Mouse (Mus musculus) lung, adult 2 months (tissue): ENCODE measurements around the gene Pcmt1. TPM values are rescaled to one million over a fixed set of nuclear protein-coding genes. Genes with fewer than 3 reads are reported as not detected.
A peak's percentile ranks its signal among the peaks of the same experiment; 100 is the strongest.
"Not testable (repeated sequence)": the region's sequence is repeated elsewhere in the genome, so short reads cannot be mapped to it uniquely, and the experiment has no call there.

Experiments used
- DNase-seq: peaks from one replicate; pipeline ENCODE4 v3.0.0; 2022
- H3K4me1 ChIP-seq: fragments of 200-500 bp; 2 replicates; pipeline ENCODE4 v1.6.1; 2011; ENCODE audit warnings: low read length; ENCODE audit not compliant: control insufficient read depth, insufficient read depth
- H3K4me3 ChIP-seq: fragments of 200-500 bp; replicated peaks from 2 replicates; pipeline ENCODE3; 2011; ENCODE audit warnings: low read depth, mild to moderate bottlenecking, control low read depth, low read length; ENCODE audit errors: extremely low read depth
- CTCF ChIP-seq: fragments of 200-500 bp; IDR thresholded peaks from 2 replicates; pipeline ENCODE4 v1.5.1; 2011; ENCODE audit warnings: mild to moderate bottlenecking, low read length, control low read depth; ENCODE audit not compliant: insufficient read depth
- POLR2A ChIP-seq: fragments of 200-500 bp; IDR thresholded peaks from 2 replicates; pipeline ENCODE4 v1.6.1; 2011; ENCODE audit warnings: low read depth, mild to moderate bottlenecking, control low read depth, low read length, borderline replicate concordance; ENCODE audit errors: extremely low read depth
- WGBS: fragments of 180-500 bp; shearing (Covaris S2); methylation state at CpG from one replicate; pipeline ENCODE4 v1.1.7; 2018; 5-methylcytosine and 5-hydroxymethylcytosine counted together
- polyA plus RNA-seq: library from polyadenylated mRNA; depleted of rRNA; stranded (reverse); fragments of >200 nt; gene quantifications from 2 replicates; pipeline ENCODE4 v1.2.3, GENCODE M21; 2012

The Pcmt1 gene
- polyA plus RNA-seq, 1 experiment = 25.2 TPM

GRCm38 (mm10) chr10:7619821-7620241 is 61.1 kb downstream of the Pcmt1 start:
- no peak for DNase-seq
- H3K4me1 ChIP-seq = no peaks in the 10 kb centered on the region
- TF ChIP-seq CTCF = no peak
- no peak for TF ChIP-seq POLR2A
- H3K4me3 ChIP-seq = no peak overlapping the region
- WGBS = 93% methylated on average over 5 of the region's 5 CpGs

GRCm38 (mm10) chr10:7617556-7617955 is 63.4 kb downstream of the Pcmt1 start:
- H3K4me1 ChIP-seq, H3K4me3 ChIP-seq, DNase-seq: not testable (repeated sequence)
- 69% methylated on average over 3 of the region's 3 CpGs for WGBS

- 91% methylated on average over 11 of the region's 11 CpGs for WGBS
- DNase-seq, H3K4me3 ChIP-seq, H3K4me1 ChIP-seq: not testable (repeated sequence)
Observed at GRCm38 (mm10) chr10:7617146-7617545, 63.8 kb downstream of the Pcmt1 start.

- DNase-seq = no peak
- TF ChIP-seq POLR2A (no peak), CTCF (no peak)
- no peak overlapping the region for H3K4me3 ChIP-seq
- no peaks in the 10 kb centered on the region for H3K4me1 ChIP-seq
- 93% methylated on average over 8 of the region's 8 CpGs for WGBS
Observed at GRCm38 (mm10) chr10:7614834-7615233, 66.1 kb downstream of the Pcmt1 start.

- not testable (repeated sequence) for DNase-seq, H3K4me1 ChIP-seq, H3K4me3 ChIP-seq
Observed at GRCm38 (mm10) chr10:7612210-7612609, 68.7 kb downstream of the Pcmt1 start.

- Histone ChIP-seq H3K4me3 (no peak overlapping the region), H3K4me1 (no peaks in the 10 kb centered on the region)
- DNase-seq = no peak
- TF ChIP-seq POLR2A = no peak
- no peak for TF ChIP-seq CTCF
- 83% methylated on average over 6 of the region's 6 CpGs for WGBS
Observed at GRCm38 (mm10) chr10:7611647-7612046, 69.3 kb downstream of the Pcmt1 start.

GRCm38 (mm10) chr10:7608611-7609010 is 72.3 kb downstream of the Pcmt1 start:
- TF ChIP-seq CTCF (no peak), POLR2A (no peak)
- Histone ChIP-seq H3K4me3 (no peak overlapping the region), H3K4me1 (no peaks in the 10 kb centered on the region)
- WGBS = 88% methylated on average over 17 of the region's 17 CpGs
- no peak for DNase-seq

GRCm38 (mm10) chr10:7606437-7606836 is 74.5 kb downstream of the Pcmt1 start:
- WGBS = 67% methylated on average over 2 of the region's 2 CpGs
- Histone ChIP-seq H3K4me3 (no peak overlapping the region), H3K4me1 (no peaks in the 10 kb centered on the region)
- TF ChIP-seq CTCF (no peak), POLR2A (no peak)
- DNase-seq = no peak

GRCm38 (mm10) chr10:7605168-7605567 is 75.8 kb downstream of the Pcmt1 start:
- Histone ChIP-seq H3K4me3 (no peak overlapping the region), H3K4me1 (no peaks in the 10 kb centered on the region)
- no peak for DNase-seq
- WGBS = 67% methylated on average over 2 of the region's 2 CpGs
- TF ChIP-seq CTCF = no peak
- no peak for TF ChIP-seq POLR2A

- no peaks in the 10 kb centered on the region for H3K4me1 ChIP-seq
- DNase-seq = peak; percentile 74
- H3K4me3 ChIP-seq = no peak overlapping the region
- 5% methylated on average over 6 of the region's 6 CpGs for WGBS
- peak; percentile 96 for TF ChIP-seq CTCF
- no peak for TF ChIP-seq POLR2A
Observed at GRCm38 (mm10) chr10:7600647-7601046, 80.3 kb downstream of the Pcmt1 start.

GRCm38 (mm10) chr10:7598177-7598576 is 82.8 kb downstream of the Pcmt1 start:
- Histone ChIP-seq H3K4me3 (no peak overlapping the region), H3K4me1 (no peaks in the 10 kb centered on the region)
- TF ChIP-seq CTCF (no peak), POLR2A (no peak)
- 72% methylated on average over 7 of the region's 7 CpGs for WGBS
- no peak for DNase-seq

GRCm38 (mm10) chr10:7596251-7596650 is 84.7 kb downstream of the Pcmt1 start:
- no peak for DNase-seq
- no peak for TF ChIP-seq POLR2A
- no peak for TF ChIP-seq CTCF
- 49% methylated on average over 1 of the region's 1 CpGs for WGBS
- Histone ChIP-seq H3K4me1 (no peaks in the 10 kb centered on the region), H3K4me3 (no peak overlapping the region)
